Mouse (Mus musculus) left cerebral cortex, adult 11 months (tissue): ENCODE measurements around the gene Bst1.
A peak's percentile ranks its signal among the peaks of the same experiment; 100 is the strongest.

Experiments
- DNase-seq: peaks from one replicate; pipeline ENCODE4 v3.0.0; 2022; ENCODE audit warnings: low spot score

Bst1 gene

GRCm38 (mm10) chr5:43818695-43819094 is at the start of gene Bst1:
TSS of gene Bst1 (plus strand) at chr5:43818885.
- DNase-seq: no peak

- no peak for DNase-seq
Observed at GRCm38 (mm10) chr5:43770618-43771354, 47.9 kb upstream of the Bst1 start.

GRCm38 (mm10) chr5:43771555-43771954 is 47.1 kb upstream of the Bst1 start:
- no peak for DNase-seq

- DNase-seq: no peak
Observed at GRCm38 (mm10) chr5:43776407-43776806, 42.3 kb upstream of the Bst1 start.

- DNase-seq: no peak
Observed at GRCm38 (mm10) chr5:43776993-43777392, 41.7 kb upstream of the Bst1 start.

- DNase-seq: no peak
Observed at GRCm38 (mm10) chr5:43778583-43778982, 40.1 kb upstream of the Bst1 start.

- no peak for DNase-seq
Observed at GRCm38 (mm10) chr5:43781423-43781976, 37.2 kb upstream of the Bst1 start.

GRCm38 (mm10) chr5:43781977-43782930 is 36.4 kb upstream of the Bst1 start:
- DNase-seq: peak; percentile 67

- DNase-seq: no peak
Observed at GRCm38 (mm10) chr5:43783996-43784395, 34.7 kb upstream of the Bst1 start.

- no peak for DNase-seq
Observed at GRCm38 (mm10) chr5:43786607-43787006, 32.1 kb upstream of the Bst1 start.

- DNase-seq: no peak
Observed at GRCm38 (mm10) chr5:43787976-43788752, 30.5 kb upstream of the Bst1 start.

GRCm38 (mm10) chr5:43792354-43792753 is 26.3 kb upstream of the Bst1 start:
- DNase-seq: no peak

- DNase-seq: no peak
Observed at GRCm38 (mm10) chr5:43799530-43799929, 19.2 kb upstream of the Bst1 start.

- DNase-seq: no peak
Observed at GRCm38 (mm10) chr5:43800700-43801099, 18.0 kb upstream of the Bst1 start.

- no peak for DNase-seq
Observed at GRCm38 (mm10) chr5:43801253-43801652, 17.4 kb upstream of the Bst1 start.

- no peak for DNase-seq
Observed at GRCm38 (mm10) chr5:43801798-43802197, 16.9 kb upstream of the Bst1 start.

- DNase-seq: no peak
Observed at GRCm38 (mm10) chr5:43805401-43805800, 13.3 kb upstream of the Bst1 start.

GRCm38 (mm10) chr5:43806340-43806739 is 12.3 kb upstream of the Bst1 start:
- DNase-seq: no peak

GRCm38 (mm10) chr5:43806914-43807313 is 11.8 kb upstream of the Bst1 start:
- DNase-seq: no peak

- DNase-seq: peak; percentile 60
Observed at GRCm38 (mm10) chr5:43807744-43808696, 10.7 kb upstream of the Bst1 start.
